Mouse (Mus musculus): ENCODE results near the gene Mrps11. TPM values are rescaled to one million over a fixed set of nuclear protein-coding genes. Genes with fewer than 3 reads are reported as not detected.

The Mrps11 gene
- 38.6 and 40.6 TPM in 2 replicates for polyA plus RNA-seq (2015; fragmentation: Nextera tagmentation; extraction: Ambion mirVana)

DNA sequence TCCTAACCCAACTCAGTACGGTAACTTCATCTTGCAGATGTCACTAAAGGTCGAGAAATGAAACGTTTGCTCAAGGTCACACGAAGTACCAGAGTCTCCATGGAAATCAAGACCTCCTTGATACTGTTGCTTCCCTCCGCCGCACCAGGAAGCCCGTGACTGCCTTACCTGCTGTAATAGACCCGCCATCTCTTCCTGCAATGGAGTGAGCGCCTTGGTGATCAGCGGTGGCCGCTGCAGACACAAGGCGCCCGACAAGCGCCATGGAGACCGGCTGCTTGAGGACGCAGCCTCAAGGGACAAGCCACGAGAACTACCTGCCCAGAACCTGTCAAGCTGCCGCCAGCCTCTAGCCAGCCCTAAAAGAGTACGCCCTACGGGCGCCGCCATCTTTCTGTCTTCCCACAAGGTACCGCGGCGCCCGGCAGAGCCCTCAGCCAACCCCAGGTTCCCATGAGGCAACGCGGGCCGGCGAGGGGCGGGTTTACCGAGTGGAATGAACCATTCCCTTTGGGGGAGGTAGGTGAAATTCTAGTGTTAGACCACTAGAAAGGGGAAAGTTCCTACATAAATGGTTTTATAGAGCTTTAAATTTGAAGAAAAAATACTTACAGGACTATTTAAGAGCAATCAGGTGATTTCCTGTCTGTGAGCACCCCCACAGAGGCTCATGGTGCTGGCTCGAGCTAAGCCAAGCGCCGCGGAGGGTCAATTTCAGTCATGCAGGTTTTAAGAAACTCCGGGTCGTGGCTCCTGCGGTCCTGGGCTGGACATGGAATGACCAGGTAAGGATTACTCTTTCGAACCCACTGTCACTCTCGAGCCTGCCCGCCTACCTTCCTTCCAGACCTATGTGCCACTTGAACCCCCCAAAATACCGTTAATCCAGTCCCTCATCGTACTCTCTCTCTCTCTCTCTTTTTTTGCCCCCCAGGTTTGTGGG, at the start of gene Mrps11, which contains the start of gene Mrpl46:
Mrps11 (plus strand) TSS at position 481 of the 943 bp plus-strand sequence.
Mrpl46 (minus strand) TSS at position 893 of the 943 bp plus-strand sequence.
- H3K9ac ChIP-seq (ENCODE audit: low read depth, low read length) = peak within 1 kb of the TSS; percentile 85
- peaks cover 7% of the 10 kb centered on the region; the same call in 1 of the 2 replicates for H3K4me1 ChIP-seq (replicated peaks; ENCODE audit: control insufficient read depth, insufficient read depth, low read length)
- peak within 1 kb of the TSS; percentile 97 for H3K4me3 ChIP-seq (ENCODE audit: low read depth, low read length)
- H3K36me3 ChIP-seq (ENCODE audit: control insufficient read depth, insufficient read depth) = peaks cover 26% of the 10 kb centered on the region
- H3K27me3 ChIP-seq (replicated peaks; ENCODE audit: control insufficient read depth, insufficient read depth, low read length) = no peaks in the 10 kb centered on the region
- peak within 1 kb of the TSS; percentile 93 for H3K4me2 ChIP-seq (replicated peaks; ENCODE audit: low read depth)
- peak within 1 kb of the TSS; percentile 11; the same call in 1 of the 2 replicates for H3K27ac ChIP-seq (ENCODE audit: low read depth, low read length)
- H3K9me3 ChIP-seq (ENCODE audit: control insufficient read depth) = no peaks in the 10 kb centered on the region
- peak; percentile 98 for ATAC-seq
- WGBS = under 1% methylated on average over 44 of the region's 44 CpGs
- no peak for TF ChIP-seq CTCF (IDR thresholded peaks at IDR 0.05; ENCODE audit: low read depth)

GRCm38 (mm10) chr7:78737196-78737595, 45.7 kb upstream of the Mrps11 start:
- Histone ChIP-seq H3K9ac (ENCODE audit: low read depth, low read length) (no peak overlapping the region), H3K9me3 (ENCODE audit: control insufficient read depth) (no peaks in the 10 kb centered on the region), H3K4me2 (replicated peaks; ENCODE audit: low read depth) (no peak overlapping the region), H3K27me3 (replicated peaks; ENCODE audit: control insufficient read depth, insufficient read depth, low read length) (no peaks in the 10 kb centered on the region), H3K36me3 (ENCODE audit: control insufficient read depth, insufficient read depth) (no peaks in the 10 kb centered on the region), H3K27ac (ENCODE audit: low read depth, low read length) (no peak overlapping the region), H3K4me3 (ENCODE audit: low read depth, low read length) (no peak overlapping the region), H3K4me1 (replicated peaks; ENCODE audit: control insufficient read depth, insufficient read depth, low read length) (no peaks in the 10 kb centered on the region)
- 94% methylated on average over 6 of the region's 6 CpGs for WGBS
- no peak for TF ChIP-seq CTCF (IDR thresholded peaks at IDR 0.05; ENCODE audit: low read depth)
- ATAC-seq = no peak

DNA sequence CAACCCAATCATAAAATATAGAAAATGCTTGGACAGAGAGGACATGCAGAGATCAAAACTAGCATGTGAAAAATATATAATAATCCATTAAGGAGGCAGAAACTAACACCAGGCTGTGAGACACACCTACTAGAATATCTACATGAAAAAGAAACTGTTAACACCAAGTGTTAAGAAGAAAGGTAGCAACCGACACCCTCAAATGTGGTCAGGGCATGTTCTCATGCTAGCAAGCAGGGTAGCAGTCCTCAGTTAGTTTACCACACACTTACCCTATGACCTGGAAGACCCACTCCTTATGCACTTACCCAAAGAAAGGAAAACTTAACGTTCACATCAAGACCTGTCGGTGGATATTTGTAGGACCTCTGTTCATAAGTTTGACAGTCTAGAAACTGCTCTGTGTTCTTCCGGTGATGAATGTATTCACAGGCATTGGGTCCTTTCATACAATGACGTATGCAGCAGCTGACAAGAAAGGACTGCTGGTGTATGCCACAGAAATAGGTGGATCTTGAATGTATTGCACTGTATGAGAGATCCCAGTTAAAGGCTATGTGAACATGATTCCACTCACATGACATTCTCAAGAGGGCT, 45.2 kb upstream of the Mrps11 start, which contains the start of gene Ntrk3:
Ntrk3 (minus strand) TSS at position 399 of the 597 bp plus-strand sequence.
- Histone ChIP-seq H3K9ac (ENCODE audit: low read depth, low read length) (no peak within 1 kb of the TSS), H3K9me3 (ENCODE audit: control insufficient read depth) (no peaks in the 10 kb centered on the region), H3K36me3 (ENCODE audit: control insufficient read depth, insufficient read depth) (no peaks in the 10 kb centered on the region), H3K27ac (ENCODE audit: low read depth, low read length) (no peak within 1 kb of the TSS), H3K4me3 (ENCODE audit: low read depth, low read length) (no peak within 1 kb of the TSS), H3K27me3 (replicated peaks; ENCODE audit: control insufficient read depth, insufficient read depth, low read length) (no peaks in the 10 kb centered on the region), H3K4me2 (replicated peaks; ENCODE audit: low read depth) (no peak within 1 kb of the TSS), H3K4me1 (replicated peaks; ENCODE audit: control insufficient read depth, insufficient read depth, low read length) (no peaks in the 10 kb centered on the region)
- no peak for ATAC-seq
- 83% methylated on average over 5 of the region's 5 CpGs for WGBS
- TF ChIP-seq CTCF (IDR thresholded peaks at IDR 0.05; ENCODE audit: low read depth) = no peak

GRCm38 (mm10) chr7:78739351-78740000, 43.4 kb upstream of the Mrps11 start:
- no peaks in the 10 kb centered on the region for H3K36me3 ChIP-seq (ENCODE audit: control insufficient read depth, insufficient read depth)
- ATAC-seq = no peak
- H3K4me3 ChIP-seq (ENCODE audit: low read depth, low read length) = no peak overlapping the region
- H3K9me3 ChIP-seq (ENCODE audit: control insufficient read depth) = no peaks in the 10 kb centered on the region
- TF ChIP-seq CTCF (IDR thresholded peaks at IDR 0.05; ENCODE audit: low read depth) = no peak
- no peaks in the 10 kb centered on the region for H3K27me3 ChIP-seq (replicated peaks; ENCODE audit: control insufficient read depth, insufficient read depth, low read length)
- no peaks in the 10 kb centered on the region for H3K4me1 ChIP-seq (replicated peaks; ENCODE audit: control insufficient read depth, insufficient read depth, low read length)
- no peak overlapping the region for H3K4me2 ChIP-seq (replicated peaks; ENCODE audit: low read depth)
- no peak overlapping the region for H3K9ac ChIP-seq (ENCODE audit: low read depth, low read length)
- H3K27ac ChIP-seq (ENCODE audit: low read depth, low read length) = no peak overlapping the region
- 81% methylated on average over 8 of the region's 8 CpGs for WGBS

- Histone ChIP-seq H3K4me2 (replicated peaks; ENCODE audit: low read depth) (no peak overlapping the region), H3K9me3 (ENCODE audit: control insufficient read depth) (no peaks in the 10 kb centered on the region), H3K4me3 (ENCODE audit: low read depth, low read length) (no peak overlapping the region), H3K4me1 (replicated peaks; ENCODE audit: control insufficient read depth, insufficient read depth, low read length) (no peaks in the 10 kb centered on the region), H3K27ac (ENCODE audit: low read depth, low read length) (no peak overlapping the region), H3K9ac (ENCODE audit: low read depth, low read length) (no peak overlapping the region), H3K36me3 (ENCODE audit: control insufficient read depth, insufficient read depth) (no peaks in the 10 kb centered on the region), H3K27me3 (replicated peaks; ENCODE audit: control insufficient read depth, insufficient read depth, low read length) (no peaks in the 10 kb centered on the region)
- no peak for TF ChIP-seq CTCF (IDR thresholded peaks at IDR 0.05; ENCODE audit: low read depth)
- WGBS = 62% methylated on average over 5 of the region's 5 CpGs
- no peak for ATAC-seq
Measured at GRCm38 (mm10) chr7:78743731-78744385, 39.1 kb upstream of the Mrps11 start.
